Comparison of ENCODE assay signal across 22 mouse cellular contexts in the genomic region with DNA sequence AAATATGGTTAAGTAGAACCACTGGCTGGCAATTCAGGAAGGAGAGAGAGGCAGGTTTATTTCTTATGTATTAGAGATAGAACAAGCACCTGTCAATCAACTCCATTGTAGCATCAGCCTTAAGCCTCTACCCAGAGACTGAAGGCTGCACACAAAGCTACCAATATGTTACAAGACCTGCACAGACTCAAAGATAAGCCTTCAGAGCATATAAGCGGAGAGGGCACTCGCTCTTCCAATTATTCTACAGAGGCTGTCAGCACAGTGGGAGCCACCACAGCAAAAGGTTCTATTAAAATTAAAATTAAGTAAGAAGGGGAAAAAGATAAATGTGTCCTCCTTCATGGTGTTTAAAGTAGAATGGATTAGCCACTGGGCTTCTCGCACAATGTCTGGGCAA. TPM values are rescaled to one million over a fixed set of nuclear protein-coding genes. Genes with fewer than 3 reads are reported as not detected.
A peak's percentile ranks its signal among the peaks of the same experiment; 100 is the strongest.
DNase-seq lines count a peak whose midpoint lies in the region; ATAC-seq lines count a peak whose summit lies in the region.
"Had no signal": no experiment of that assay in that cellular context is flagged by ENCODE, and none has a peak within 500 bp of the region (broad histone marks: within the 10 kb centered on the region; RNA-seq: fewer than 3 reads in every experiment).

No protein-coding gene starts in this region.

- H3K4me2 ChIP-seq in midbrain, embryonic 11.5 days = no peak overlapping the region
- H3K4me2 ChIP-seq in midbrain, embryonic 13.5 days (replicated peaks) = no peak overlapping the region
- no peak overlapping the region for H3K4me2 ChIP-seq in midbrain, embryonic 16.5 days (ENCODE audit: low read length)
- H3K4me2 ChIP-seq: forebrain, embryonic 13.5 days; heart, embryonic 11.5 days; hindbrain, embryonic 14.5 days had no signal

- no peak overlapping the region for H3K4me3 ChIP-seq in midbrain, embryonic 11.5 days (ENCODE audit: low read depth, low read length)
- H3K4me3 ChIP-seq in midbrain, embryonic 10.5 days = no peak overlapping the region
- H3K4me3 ChIP-seq in midbrain, embryonic 13.5 days (replicated peaks) = no peak overlapping the region
- no peak overlapping the region for H3K4me3 ChIP-seq in midbrain, embryonic 16.5 days (ENCODE audit: low read depth, low read length)
- H3K4me3 ChIP-seq: forebrain, embryonic 10.5 days; forebrain, embryonic 13.5 days had no signal

- no peak overlapping the region for H3K9ac ChIP-seq in midbrain, embryonic 11.5 days (ENCODE audit: low read length)
- no peak overlapping the region for H3K9ac ChIP-seq in midbrain, embryonic 13.5 days (replicated peaks)
- H3K9ac ChIP-seq in midbrain, embryonic 16.5 days (ENCODE audit: low read depth, low read length) = no peak overlapping the region
- H3K9ac ChIP-seq: forebrain, embryonic 13.5 days; hindbrain, embryonic 14.5 days had no signal

- 47% methylated on average over 3 of the region's 3 CpGs for WGBS in midbrain, embryonic 11.5 days
- 80% methylated on average over 3 of the region's 3 CpGs for WGBS in midbrain, embryonic 10.5 days
- 27% methylated on average over 3 of the region's 3 CpGs for WGBS in midbrain, embryonic 13.5 days
- 24% methylated on average over 3 of the region's 3 CpGs for WGBS in midbrain, embryonic 16.5 days

- H3K9me3 ChIP-seq in midbrain, embryonic 11.5 days (ENCODE audit: control insufficient read depth, low read length) = no peaks in the 10 kb centered on the region
- no peaks in the 10 kb centered on the region for H3K9me3 ChIP-seq in midbrain, embryonic 10.5 days (replicated peaks)
- no peaks in the 10 kb centered on the region for H3K9me3 ChIP-seq in midbrain, embryonic 13.5 days
- no peaks in the 10 kb centered on the region for H3K9me3 ChIP-seq in midbrain, embryonic 16.5 days (replicated peaks; ENCODE audit: control insufficient read depth, low read length, poor library complexity, severe bottlenecking)
- H3K9me3 ChIP-seq: forebrain, embryonic 10.5 days; forebrain, embryonic 13.5 days had no signal

- no peaks in the 10 kb centered on the region for H3K27me3 ChIP-seq in midbrain, embryonic 11.5 days (ENCODE audit: control insufficient read depth, insufficient read depth, low read length)
- no peaks in the 10 kb centered on the region for H3K27me3 ChIP-seq in midbrain, embryonic 10.5 days (ENCODE audit: low read depth, poor library complexity, severe bottlenecking)
- no peaks in the 10 kb centered on the region for H3K27me3 ChIP-seq in midbrain, embryonic 13.5 days
- no peaks in the 10 kb centered on the region for H3K27me3 ChIP-seq in midbrain, embryonic 16.5 days (ENCODE audit: control insufficient read depth, insufficient read depth, low read depth, low read length)
- H3K27me3 ChIP-seq: forebrain, embryonic 13.5 days had no signal

- ATAC-seq in midbrain, embryonic 11.5 days (ENCODE audit: low FRiP score) = peak; percentile 63
- peak; percentile 85 for ATAC-seq in midbrain, embryonic 13.5 days
- ATAC-seq in midbrain, embryonic 16.5 days = peak; percentile 84
- ATAC-seq: CD4-positive, CD25-positive, alpha-beta regulatory T cell, adult 4 months; forebrain, embryonic 13.5 days; hindbrain, postnatal 0 days; inflammation-experienced regulatory T-cells, adult 6 months had no signal

- H3K27ac ChIP-seq in midbrain, embryonic 11.5 days (ENCODE audit: low read depth, low read length) = no peak overlapping the region
- no peak overlapping the region for H3K27ac ChIP-seq in midbrain, embryonic 10.5 days (replicated peaks)
- peak overlapping the region; percentile 77 for H3K27ac ChIP-seq in midbrain, embryonic 13.5 days
- peak overlapping the region; percentile 71 for H3K27ac ChIP-seq in midbrain, embryonic 16.5 days (ENCODE audit: low read length)
- H3K27ac ChIP-seq: forebrain, embryonic 10.5 days; forebrain, embryonic 13.5 days; hindbrain, embryonic 14.5 days; hindbrain, postnatal 0 days had no signal

- no peak for DNase-seq in midbrain, embryonic 11.5 days (ENCODE audit: low spot score, missing footprints)
- DNase-seq in midbrain, embryonic 10.5 days (ENCODE audit: low spot score) = no peak
- DNase-seq in layer of hippocampus, postnatal 14 days (ENCODE audit: low spot score in 2 of 2) = no peak
- no peak for DNase-seq in left cerebral cortex, adult 8-10 months (ENCODE audit: low spot score in 2 of 2)
- DNase-seq: adrenal gland, adult 2 months; adrenal gland, postnatal 25 days; cerebellum, adult 18-20 months; cerebellum, adult 9-10 months; gastrocnemius, postnatal 10 days; gastrocnemius, postnatal 36 days had no signal

- peaks cover 7% of the 10 kb centered on the region; the same call in 1 of the 2 replicates for H3K4me1 ChIP-seq in midbrain, embryonic 11.5 days (ENCODE audit: control insufficient read depth, insufficient read depth, low read length)
- peaks cover 11% of the 10 kb centered on the region; the same call in 1 of the 2 replicates for H3K4me1 ChIP-seq in midbrain, embryonic 10.5 days
- peaks cover 9% of the 10 kb centered on the region; the same call in 1 of the 2 replicates for H3K4me1 ChIP-seq in midbrain, embryonic 13.5 days (replicated peaks)
- H3K4me1 ChIP-seq in midbrain, embryonic 16.5 days (ENCODE audit: control insufficient read depth, insufficient read depth, low read length) = peaks cover 9% of the 10 kb centered on the region; the same call in 1 of the 2 replicates
- H3K4me1 ChIP-seq: forebrain, embryonic 10.5 days; forebrain, embryonic 13.5 days had no signal

- H3K36me3 ChIP-seq in midbrain, embryonic 11.5 days (ENCODE audit: control insufficient read depth, insufficient read depth, low read length) = no peaks in the 10 kb centered on the region
- no peaks in the 10 kb centered on the region for H3K36me3 ChIP-seq in midbrain, embryonic 10.5 days
- H3K36me3 ChIP-seq in midbrain, embryonic 13.5 days = no peaks in the 10 kb centered on the region
- H3K36me3 ChIP-seq in midbrain, embryonic 16.5 days (ENCODE audit: control insufficient read depth, insufficient read depth, low read length) = no peaks in the 10 kb centered on the region
- H3K36me3 ChIP-seq: forebrain, embryonic 10.5 days had no signal

RNA-seq across cellular contexts. Expression of a gene that starts 43.8 kb away (rescaled TPM):
- polyA plus RNA-seq in midbrain, embryonic 11.5 days (2014; fragmentation: Nextera tagmentation; extraction: Ambion mirVana) = 7.6 and 9.0 TPM in 2 replicates
- 2.9 and 4.9 TPM in 2 replicates for polyA plus RNA-seq in midbrain, embryonic 10.5 days (2016; fragmentation: Nextera tagmentation; extraction: Ambion mirVana)
- polyA plus RNA-seq in midbrain, embryonic 13.5 days (2015; fragmentation: Nextera tagmentation; extraction: Ambion mirVana) = 22.9 and 23.5 TPM in 2 replicates
- 33.5 and 35.2 TPM in 2 replicates for polyA plus RNA-seq in midbrain, embryonic 16.5 days (2015; fragmentation: Nextera tagmentation; extraction: Ambion mirVana)
- 100 to 1,000 TPM; 153 to 154 TPM for total RNA-seq in layer of hippocampus, postnatal 14 days (2021)
- 100 to 1,000 TPM; 266 to 303 (median 278) TPM for total RNA-seq in left cerebral cortex, adult 8-10 months (2022)
- total RNA-seq: gastrocnemius, postnatal 36 days; granulocyte monocyte progenitor cell, adult 5-6 weeks; heart, postnatal 25 days; MEL had no signal
- polyA plus RNA-seq: inflammation-experienced regulatory T-cells, adult 6 months had no signal

Comparison
In these comparisons a context has a peak if more than half of its experiments do, and no peak if none do; other contexts are left out.
1. H3K27ac ChIP-seq: peak in midbrain, embryonic 13.5 days (single experiment) and midbrain, embryonic 16.5 days (single experiment); none in midbrain, embryonic 11.5 days (single experiment) and midbrain, embryonic 10.5 days (single experiment).
2. Peak in every context shown above with its lines, with median percentiles within 50 percentile points of each other: ATAC-seq.